Mouse (Mus musculus) stomach, postnatal 0 days (tissue): ENCODE data around the gene Hsf4. TPM values are rescaled to one million over a fixed set of nuclear protein-coding genes. Genes with fewer than 3 reads are reported as not detected.
A peak's percentile ranks its signal among the peaks of the same experiment; 100 is the strongest.

ENCODE experiments used
- ATAC-seq: fragments of 200-750 bp; cut with Nextera tagmentation; 2 replicates; pipeline ENCODE4 v1.8.0; 2017; ENCODE audit not compliant: low FRiP score, low TSS enrichment
- DNase-seq: peaks from one replicate; pipeline ENCODE4 v3.0.0-alpha.2; 2016; ENCODE audit warnings: low spot score
- H3K27ac ChIP-seq: fragments of 300-500 bp; sonication (generic); replicated peaks from 2 replicates; pipeline ENCODE4 v1.5.1; 2014; ENCODE audit warnings: mild to moderate bottlenecking, control low read depth
- H3K27me3 ChIP-seq: fragments of 300-500 bp; sonication (generic); 2 replicates; pipeline ENCODE4 v1.6.1; 2014; ENCODE audit warnings: low read length; ENCODE audit not compliant: control insufficient read depth, insufficient read depth
- H3K36me3 ChIP-seq: fragments of 300-500 bp; sonication (generic); 2 replicates; pipeline ENCODE4 v1.6.1; 2014; ENCODE audit warnings: low read length, mixed read lengths; ENCODE audit not compliant: control insufficient read depth, insufficient read depth
- H3K4me1 ChIP-seq: fragments of 300-500 bp; sonication (generic); replicated peaks from 2 replicates; pipeline ENCODE4 v1.6.1; 2014; ENCODE audit warnings: antibody characterized with exemption; ENCODE audit not compliant: control insufficient read depth, insufficient read depth
- H3K4me2 ChIP-seq: fragments of 300-500 bp; sonication (generic); replicated peaks from 2 replicates; pipeline ENCODE4 v1.6.1; 2014; ENCODE audit warnings: low read depth, mild to moderate bottlenecking, control low read depth, moderate library complexity
- H3K4me3 ChIP-seq: fragments of 300-500 bp; sonication (generic); 2 replicates; pipeline ENCODE4 v1.5.1; 2014; ENCODE audit warnings: low read depth, low read length, control low read depth
- H3K9ac ChIP-seq: fragments of 300-500 bp; sonication (generic); 2 replicates; pipeline ENCODE4 v1.6.1; 2014; ENCODE audit warnings: mild to moderate bottlenecking, low read length, control low read depth, mixed read lengths
- H3K9me3 ChIP-seq: fragments of 300-500 bp; sonication (generic); 2 replicates; pipeline ENCODE4 v1.6.1; 2016; ENCODE audit warnings: low read length; ENCODE audit not compliant: control insufficient read depth
- CTCF ChIP-seq: IDR thresholded peaks from 2 replicates; pipeline ENCODE4 v1.5.1; 2016; ENCODE audit warnings: antibody characterized with exemption, low read depth, mild to moderate bottlenecking, moderate library complexity
- EP300 ChIP-seq: optimal IDR thresholded peaks from 2 replicates; pipeline ENCODE3; 2016; ENCODE audit warnings: antibody characterized with exemption
- WGBS: fragments of 180-500 bp; shearing (Covaris S2); extraction: QIAGEN DNeasy Blood & Tissue Kit; methylation state at CpG from one replicate; pipeline ENCODE4 v1.1.7; 2014; 5-methylcytosine and 5-hydroxymethylcytosine counted together
- polyA plus RNA-seq: library from polyadenylated mRNA; unstranded; fragments of >200 nt; fragmentation: Nextera tagmentation; extraction: Ambion mirVana; gene quantifications from 2 replicates; pipeline ENCODE4 v1.2.1, GENCODE M21; 2015

The Hsf4 gene
- polyA plus RNA-seq, 1 experiment from 2014 or later = 0.34 TPM

- no peak for DNase-seq
- Histone ChIP-seq H3K4me1 (no peaks in the 10 kb centered on the region; the same call in 1 of the 2 replicates), H3K4me3 (peak within 1 kb of the TSS; percentile 40), H3K27me3 (peaks cover 2% of the 10 kb centered on the region; the same call in 1 of the 2 replicates), H3K9me3 (no peaks in the 10 kb centered on the region), H3K4me2 (peak within 1 kb of the TSS; percentile 67), H3K36me3 (no peaks in the 10 kb centered on the region), H3K9ac (peak within 1 kb of the TSS; percentile 41), H3K27ac (no peak within 1 kb of the TSS)
- TF ChIP-seq EP300 = no peak
- no peak for TF ChIP-seq CTCF
- no peak for ATAC-seq
- WGBS = 7% methylated on average over 10 of the region's 10 CpGs
Measured at GRCm38 (mm10) chr8:105275840-105276239, 6.2 kb downstream of the Hsf4 start, which contains the start of gene Nol3. Nol3 (plus strand) TSS chr8:105276140.

- Histone ChIP-seq H3K4me2 (peak overlapping the region; percentile 67), H3K27me3 (0 out of 2 replicates have a peak, but pooled peaks cover 2% of the 10 kb centered on the region), H3K36me3 (no peaks in the 10 kb centered on the region), H3K4me3 (peak overlapping the region; percentile 40), H3K4me1 (no peaks in the 10 kb centered on the region; the same call in 1 of the 2 replicates), H3K9ac (peak overlapping the region; percentile 41), H3K9me3 (no peaks in the 10 kb centered on the region), H3K27ac (no peak overlapping the region)
- TF ChIP-seq EP300 (no peak), CTCF (no peak)
- 5% methylated on average over 30 of the region's 30 CpGs for WGBS
- ATAC-seq (0 out of 2 replicates have a peak, but pooled peaks have one; percentile 28), DNase-seq (peak; percentile 70)
Measured at GRCm38 (mm10) chr8:105276292-105277120, 6.9 kb downstream of the Hsf4 start.

GRCm38 (mm10) chr8:105278911-105279334 lies 9.3 kb downstream of the Hsf4 start:
- peak overlapping the region; percentile 12; the same call in 1 of the 2 replicates for H3K4me3 ChIP-seq
- H3K4me2 ChIP-seq = peak overlapping the region; percentile 48
- 3% methylated on average over 27 of the region's 28 CpGs for WGBS
- H3K9ac ChIP-seq = no peak overlapping the region
- TF ChIP-seq EP300 (no peak), CTCF (peak; percentile 66)
- H3K9me3 ChIP-seq = no peaks in the 10 kb centered on the region
- no peak overlapping the region for H3K27ac ChIP-seq
- ATAC-seq (peak; percentile 89), DNase-seq (peak; percentile 93)
- no peaks in the 10 kb centered on the region for H3K36me3 ChIP-seq
- no peaks in the 10 kb centered on the region for H3K27me3 ChIP-seq
- H3K4me1 ChIP-seq = no peaks in the 10 kb centered on the region; the same call in 1 of the 2 replicates

- Histone ChIP-seq H3K36me3 (no peaks in the 10 kb centered on the region), H3K27ac (no peak overlapping the region), H3K27me3 (no peaks in the 10 kb centered on the region), H3K4me2 (no peak overlapping the region), H3K4me1 (no peaks in the 10 kb centered on the region; the same call in 1 of the 2 replicates), H3K4me3 (no peak overlapping the region), H3K9me3 (no peaks in the 10 kb centered on the region), H3K9ac (no peak overlapping the region)
- 68% methylated on average over 3 of the region's 3 CpGs for WGBS
- ATAC-seq (no peak), DNase-seq (no peak)
- TF ChIP-seq EP300 = no peak
- no peak for TF ChIP-seq CTCF
Measured at GRCm38 (mm10) chr8:105280567-105280966, 11.0 kb downstream of the Hsf4 start.

- DNase-seq (no peak), ATAC-seq (no peak)
- TF ChIP-seq EP300 (no peak), CTCF (no peak)
- Histone ChIP-seq H3K9ac (no peak overlapping the region), H3K36me3 (no peaks in the 10 kb centered on the region), H3K4me1 (no peaks in the 10 kb centered on the region), H3K4me3 (no peak overlapping the region), H3K27ac (no peak overlapping the region), H3K4me2 (no peak overlapping the region), H3K9me3 (no peaks in the 10 kb centered on the region), H3K27me3 (no peaks in the 10 kb centered on the region)
- WGBS = 82% methylated on average over 12 of the region's 12 CpGs
Measured at GRCm38 (mm10) chr8:105281821-105282220, 12.2 kb downstream of the Hsf4 start.

GRCm38 (mm10) chr8:105282239-105282638 lies 12.6 kb downstream of the Hsf4 start:
- TF ChIP-seq CTCF = no peak
- no peak for TF ChIP-seq EP300
- Histone ChIP-seq H3K27me3 (no peaks in the 10 kb centered on the region), H3K9ac (no peak overlapping the region), H3K4me1 (no peaks in the 10 kb centered on the region), H3K27ac (no peak overlapping the region), H3K4me2 (no peak overlapping the region), H3K36me3 (no peaks in the 10 kb centered on the region), H3K9me3 (no peaks in the 10 kb centered on the region), H3K4me3 (no peak overlapping the region)
- DNase-seq (no peak), ATAC-seq (no peak)
- 83% methylated on average over 4 of the region's 4 CpGs for WGBS
